Mouse (Mus musculus) lung, adult 18-20 months (tissue): ENCODE measurements around the gene Mrps16.
A peak's percentile ranks its signal among the peaks of the same experiment; 100 is the strongest.

ENCODE experiments used
- DNase-seq, 2 experiments: peaks; one replicate each; pipeline ENCODE4 v3.0.0; 2022; ENCODE audit warnings: mixed read lengths in 2 of 2

Mrps16 gene

DNA sequence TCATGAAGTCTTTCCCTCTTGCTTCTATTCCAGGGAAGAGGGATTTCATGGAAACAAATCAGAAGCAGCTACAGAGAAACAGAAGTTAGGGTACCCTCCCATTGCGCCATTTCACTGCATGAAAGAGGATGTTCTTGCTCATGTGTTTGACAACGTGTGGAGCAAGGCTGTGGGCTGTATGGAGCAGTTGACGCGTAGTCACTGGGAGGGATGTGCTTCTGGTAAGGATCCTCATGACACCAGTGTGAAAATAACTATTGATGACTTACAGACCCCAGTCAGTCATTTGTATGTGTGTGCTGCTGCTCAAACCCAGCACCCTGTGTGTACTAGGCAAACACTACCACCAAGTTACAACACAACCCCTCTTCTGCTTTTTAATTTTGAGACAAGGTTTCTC is 30.2 kb downstream of the Mrps16 start:
- DNase-seq: no peak

GRCm38 (mm10) chr14:20347991-20348541 is 45.4 kb downstream of the Mrps16 start, which contains the start of the genes Ecd and Fam149b:
Gene Ecd, minus strand, starts transcription at chr14:20348121.
Gene Fam149b, plus strand, starts transcription at chr14:20348162.
- peak; percentile 92 to 94 for DNase-seq

GRCm38 (mm10) chr14:20347441-20347990 is 45.9 kb downstream of the Mrps16 start:
- no peak for DNase-seq

DNA sequence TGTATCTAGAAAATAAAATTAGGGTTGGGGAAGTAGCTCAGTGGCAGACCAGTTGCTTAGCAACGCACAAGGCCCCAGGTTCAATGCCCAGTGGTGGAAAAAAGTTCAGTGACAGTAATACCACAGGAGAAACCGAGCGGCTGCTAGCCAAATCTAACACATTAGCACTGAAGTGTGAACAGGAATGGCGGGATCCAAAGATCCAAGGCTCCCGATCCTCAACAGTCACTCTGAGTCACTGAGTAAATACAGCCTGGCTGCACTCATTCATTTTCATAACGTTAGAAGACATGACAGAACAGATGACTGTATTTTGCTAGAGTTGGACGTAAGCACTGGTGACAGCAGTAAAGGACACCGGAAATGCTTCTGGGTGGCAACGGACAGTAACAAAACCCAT is 47.5 kb downstream of the Mrps16 start:
- no peak for DNase-seq

DNA sequence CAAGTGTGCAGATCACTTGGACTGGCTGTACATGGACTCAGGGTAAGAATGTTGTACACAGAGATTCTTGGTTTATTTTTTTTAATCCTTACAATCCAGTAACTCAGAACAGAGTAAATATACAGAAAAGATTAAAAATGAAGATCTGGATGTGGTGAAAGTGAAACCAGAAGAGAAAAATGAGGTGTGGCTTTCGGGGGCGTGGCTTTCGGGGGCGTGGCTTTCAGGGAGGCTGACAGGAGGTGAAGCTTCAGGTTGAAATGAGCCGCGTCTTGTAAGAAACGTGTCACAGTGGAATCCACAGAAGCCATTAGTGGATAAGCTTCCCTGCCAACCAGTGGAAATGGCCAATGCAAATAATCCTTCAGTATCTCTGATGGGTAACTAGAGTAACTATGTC is 52.6 kb downstream of the Mrps16 start:
- no peak for DNase-seq

- DNase-seq: peak in 1 of 2 experiments; percentile 32
Observed at GRCm38 (mm10) chr14:20340149-20340548, 53.3 kb downstream of the Mrps16 start.

DNA sequence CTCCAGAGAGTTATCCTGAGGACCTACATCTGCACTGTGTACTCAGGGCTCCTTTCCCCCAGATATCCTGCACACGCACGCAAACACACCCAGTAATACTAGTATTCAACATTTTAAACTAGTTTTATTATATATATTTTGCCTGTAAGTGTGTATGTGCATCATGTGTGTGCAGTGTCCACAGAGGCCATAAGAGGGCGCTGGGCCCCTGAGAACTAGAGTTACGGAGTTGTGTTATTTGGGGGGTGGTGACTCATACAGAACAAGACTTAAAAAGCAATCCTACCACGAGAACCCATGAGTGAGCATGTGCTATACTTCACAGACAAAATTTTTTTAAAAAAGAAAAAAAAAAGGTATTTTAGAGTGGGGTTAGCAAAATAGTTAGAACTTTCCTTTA is 54.0 kb downstream of the Mrps16 start:
- DNase-seq: no peak
